Mouse (Mus musculus): ENCODE measurements around the gene Pigk.

GRCm38 (mm10) chr3:152779819-152780218 is 65.9 kb downstream of the Pigk start:
- TF ChIP-seq CTCF (IDR thresholded peaks at IDR 0.05; ENCODE audit: low read depth) (no peak), EP300 (IDR thresholded peaks at IDR 0.05; ENCODE audit: low read depth) (no peak)
